In genomic region chr13:68581086-68581740, GRCm38 (mm10) we compare ENCODE assay signal across 8 mouse cellular contexts. TPM values are rescaled to one million over a fixed set of nuclear protein-coding genes. Genes with fewer than 3 reads are reported as not detected.
DNase-seq lines count a peak whose midpoint lies in the region; ATAC-seq and TF ChIP-seq lines count a peak whose summit lies in the region.

No protein-coding gene starts in this region.

- 25% methylated on average over 14 of the region's 14 CpGs for WGBS in kidney, embryonic 14.5 days
- WGBS in forebrain, embryonic 15.5 days, result 26% methylated on average over 14 of the region's 14 CpGs

- H3K4me2 ChIP-seq in kidney, embryonic 14.5 days (replicated peaks; ENCODE audit: low read depth, low read length), result peak overlapping the region; percentile 78
- H3K4me2 ChIP-seq in forebrain, embryonic 15.5 days (replicated peaks), result peak overlapping the region; percentile 90

- no peaks in the 10 kb centered on the region for H3K27me3 ChIP-seq in kidney, embryonic 14.5 days (ENCODE audit: control insufficient read depth, insufficient read depth, low read length)
- H3K27me3 ChIP-seq in forebrain, embryonic 15.5 days, result no peaks in the 10 kb centered on the region

- H3K9me3 ChIP-seq in kidney, embryonic 14.5 days (ENCODE audit: control insufficient read depth, low read length), result no peaks in the 10 kb centered on the region
- H3K9me3 ChIP-seq in ES-E14 (ENCODE audit: control insufficient read depth, insufficient read depth, low read depth, low read length), result no peaks in the 10 kb centered on the region
- no peaks in the 10 kb centered on the region for H3K9me3 ChIP-seq in forebrain, embryonic 15.5 days

- in situ Hi-C loops in ES-E14 (cut with MboI; ENCODE audit: low sequenced_read_pairs in 2 of 2, unreplicated experiment in 2 of 2), result no loop called here

- peaks cover 6% of the 10 kb centered on the region for H3K4me1 ChIP-seq in kidney, embryonic 14.5 days (ENCODE audit: control insufficient read depth, insufficient read depth, low read length)
- H3K4me1 ChIP-seq in ES-E14 (ENCODE audit: control insufficient read depth in 2 of 2, insufficient read depth in 2 of 2, low read length in 2 of 2, poor library complexity in 1 of 2), result peaks cover 2 to 6% of the 10 kb centered on the region in 2 experiments; a peak in 2 of 4 replicates
- H3K4me1 ChIP-seq in forebrain, embryonic 15.5 days, result peaks cover 26% of the 10 kb centered on the region

- H3K36me3 ChIP-seq in kidney, embryonic 14.5 days (ENCODE audit: control insufficient read depth, insufficient read depth, low read length), result peaks cover 52% of the 10 kb centered on the region
- H3K36me3 ChIP-seq in ES-E14 (ENCODE audit: control insufficient read depth, insufficient read depth, low read length, poor library complexity, severe bottlenecking), result peaks cover 57% of the 10 kb centered on the region
- peaks cover 33% of the 10 kb centered on the region for H3K36me3 ChIP-seq in forebrain, embryonic 15.5 days

- peak overlapping the region; percentile 88 for H3K4me3 ChIP-seq in kidney, embryonic 14.5 days (ENCODE audit: low read length)
- peak overlapping the region; percentile 64 to 91 for H3K4me3 ChIP-seq in ES-E14 (ENCODE audit: insufficient read depth in 1 of 2, low read depth in 1 of 2, low read length in 2 of 2, poor library complexity in 1 of 2, severe bottlenecking in 1 of 2)
- H3K4me3 ChIP-seq in forebrain, embryonic 15.5 days, result peak overlapping the region; percentile 90

- H3K27ac ChIP-seq in kidney, embryonic 14.5 days (ENCODE audit: low read depth, low read length), result peak overlapping the region; percentile 71; the same call in 1 of the 2 replicates
- H3K27ac ChIP-seq in ES-E14 (ENCODE audit: insufficient read depth, low read depth, low read length, poor library complexity, severe bottlenecking), result peak overlapping the region; percentile 41; the same call in 1 of the 2 replicates
- H3K27ac ChIP-seq in forebrain, embryonic 15.5 days (replicated peaks), result peak overlapping the region; percentile 82; the same call in 1 of the 2 replicates

- H3K9ac ChIP-seq in kidney, embryonic 14.5 days (ENCODE audit: low read depth, low read length), result peak overlapping the region; percentile 86
- H3K9ac ChIP-seq in ES-E14 (ENCODE audit: insufficient read depth, low read depth, low read length, poor library complexity, severe bottlenecking), result peak overlapping the region; percentile 85
- peak overlapping the region; percentile 63 for H3K9ac ChIP-seq in forebrain, embryonic 15.5 days (replicated peaks)

- no peak for DNase-seq in kidney, adult 8-10 months
- no peak for DNase-seq in ES-E14 (ENCODE audit: low read depth, low spot score)
- DNase-seq in layer of hippocampus, postnatal 10 days (ENCODE audit: low spot score in 2 of 2), result no peak
- DNase-seq in ovary, adult 18-20 months (ENCODE audit: low spot score), result no peak
- DNase-seq in kidney, adult 9 months, result no peak

- no peak; the same call in 1 of the 2 replicates for ATAC-seq in kidney, embryonic 14.5 days (ENCODE audit: low FRiP score, low TSS enrichment)
- ATAC-seq in forebrain, embryonic 15.5 days (replicated peaks), result no peak
- 0 out of 2 replicates have a peak, but pooled peaks have one; percentile 15 for ATAC-seq in megakaryocyte progenitor cell, adult 5-6 weeks (replicated peaks; ENCODE audit: poor library complexity)

TF ChIP-seq in ES-E14, 5 proteins besides CTCF, POLR2A, EP300 and RAD21:
- TF ChIP-seq MAFK (IDR thresholded peaks at IDR 0.05; ENCODE audit: insufficient read depth, low read depth, low read length) (no peak), ZNF384 (IDR thresholded peaks at IDR 0.05; ENCODE audit: low read depth, low read length) (no peak), HCFC1 (IDR thresholded peaks at IDR 0.05; ENCODE audit: borderline replicate concordance, insufficient read depth, low read length) (no peak), ZC3H11A (IDR thresholded peaks at IDR 0.05; ENCODE audit: borderline replicate concordance, low read depth, low read length) (no peak)

RNA-seq across cellular contexts. Expression of gene Mtrr, which starts 0.7 kb away (rescaled TPM):
- polyA plus RNA-seq in kidney, embryonic 14.5 days (2014; fragmentation: Nextera tagmentation; extraction: Ambion mirVana), result 15.3 and 24.8 TPM in 2 replicates
- 31.3 and 37.8 TPM in 2 replicates for total RNA-seq in ES-E14 (2012; rRNA removed)
- polyA plus RNA-seq in forebrain, embryonic 15.5 days (2015; fragmentation: Nextera tagmentation; extraction: Ambion mirVana), result 14.3 and 14.4 TPM in 2 replicates
- 8.2 and 13.7 TPM in 2 replicates for total RNA-seq in megakaryocyte progenitor cell, adult 5-6 weeks (2015)
- 12.7 and 19.8 TPM in 2 replicates for total RNA-seq in megakaryocyte progenitor cell, adult 5-6 weeks (2017)
- 10 to 100 TPM; 15.8 to 16.1 TPM for total RNA-seq in layer of hippocampus, postnatal 10 days (2021)

RNA-seq across cellular contexts. Expression of gene Fastkd3, which starts 0.8 kb away (rescaled TPM):
- 34.1 and 40.1 TPM in 2 replicates for polyA plus RNA-seq in kidney, embryonic 14.5 days (2014; fragmentation: Nextera tagmentation; extraction: Ambion mirVana)
- 14.0 and 18.7 TPM in 2 replicates for total RNA-seq in ES-E14 (2012; rRNA removed)
- polyA plus RNA-seq in forebrain, embryonic 15.5 days (2015; fragmentation: Nextera tagmentation; extraction: Ambion mirVana), result 28.0 and 33.4 TPM in 2 replicates
- total RNA-seq in megakaryocyte progenitor cell, adult 5-6 weeks (2015), result 30.8 and 37.9 TPM in 2 replicates
- total RNA-seq in megakaryocyte progenitor cell, adult 5-6 weeks (2017), result 14.3 and 19.1 TPM in 2 replicates
- 10 to 100 TPM; 11.3 to 13.5 TPM for total RNA-seq in layer of hippocampus, postnatal 10 days (2021)

RNA-seq across cellular contexts. Expression of gene 1700001L19Rik, which starts 16.0 kb away (rescaled TPM):
- polyA plus RNA-seq in kidney, embryonic 14.5 days (2014; fragmentation: Nextera tagmentation; extraction: Ambion mirVana), result 0.27 and 0.51 TPM in 2 replicates
- total RNA-seq in ES-E14 (2012; rRNA removed), result 0.27 and 0.48 TPM in 2 replicates
- 3.4 and 4.3 TPM in 2 replicates for polyA plus RNA-seq in forebrain, embryonic 15.5 days (2015; fragmentation: Nextera tagmentation; extraction: Ambion mirVana)
- not detected in 2 replicates for total RNA-seq in megakaryocyte progenitor cell, adult 5-6 weeks (2015)
- not detected in 2 replicates for total RNA-seq in megakaryocyte progenitor cell, adult 5-6 weeks (2017)
- 10 to 100 TPM; 23.8 to 24.5 TPM for total RNA-seq in layer of hippocampus, postnatal 10 days (2021)

Comparison
In these comparisons a context has a peak if more than half of its experiments do, and no peak if none do; other contexts are left out.
1. RNA of gene 1700001L19Rik, which starts 16.0 kb away (total RNA-seq): 23.8 to 24.5 TPM in layer of hippocampus, postnatal 10 days; 0.27 to 0.48 TPM in ES-E14 and not detected in megakaryocyte progenitor cell, adult 5-6 weeks; every median in the first group is over 10 times any median in the second.
2. Peak in every context shown above with its lines, with median percentiles within 50 percentile points of each other: H3K27ac ChIP-seq, H3K4me3 ChIP-seq and H3K9ac ChIP-seq.